Comparison of ENCODE assay signal across 23 mouse cellular contexts in the genomic region with DNA sequence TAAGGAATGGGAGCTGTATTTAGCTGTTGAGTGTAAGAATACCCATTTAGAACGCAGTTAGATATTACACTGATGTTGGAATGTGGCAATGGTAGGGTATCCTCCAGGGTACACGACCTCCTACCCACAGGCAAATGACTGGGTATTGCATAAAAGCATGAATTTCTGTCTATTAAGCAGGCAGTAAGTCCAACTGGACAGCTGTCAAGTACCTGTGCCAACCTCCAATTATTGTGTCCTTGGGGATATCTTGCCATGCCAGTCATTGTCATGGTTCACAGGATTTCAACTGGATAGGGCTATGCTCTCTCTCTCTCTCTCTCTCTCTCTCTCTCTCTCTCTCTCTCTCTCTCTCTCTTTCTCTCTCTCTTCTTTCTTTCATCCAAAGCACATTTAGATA. TPM values are rescaled to one million over a fixed set of nuclear protein-coding genes. Genes with fewer than 3 reads are reported as not detected.
DNase-seq lines count a peak whose midpoint lies in the region; ATAC-seq and TF ChIP-seq lines count a peak whose summit lies in the region.
"Had no signal": no experiment of that assay in that cellular context is flagged by ENCODE, and none has a peak within 500 bp of the region (broad histone marks: within the 10 kb centered on the region; RNA-seq: fewer than 3 reads in every experiment).

No protein-coding gene starts in this region.

- H3K9ac ChIP-seq in kidney, embryonic 14.5 days (ENCODE audit: low read depth, low read length), result no peak overlapping the region
- H3K9ac ChIP-seq: embryonic facial prominence, embryonic 15.5 days; forebrain, embryonic 15.5 days; limb, embryonic 12.5 days; liver, embryonic 12.5 days; midbrain, embryonic 12.5 days had no signal

- DNase-seq in cerebellum, postnatal 10 days, result peak; percentile 76 to 80
- no peak for DNase-seq in cerebellum, adult 11-12 months
- peak; percentile 49 to 67 for DNase-seq in kidney, adult 8-10 months
- DNase-seq in Patski (ENCODE audit: low read depth, low spot score), result no peak
- peak; percentile 49 to 58 for DNase-seq in kidney, postnatal 36 days
- DNase-seq in gastrocnemius, adult 8-10 months (ENCODE audit: low spot score in 2 of 2), result no peak
- DNase-seq: cerebellum, adult 18-20 months; gastrocnemius, postnatal 10 days; heart, adult 11 months; lung, adult 2 months; lung, postnatal 14 days; thymus, adult 18-20 months; thymus, postnatal 36 days had no signal

- H3K36me3 ChIP-seq in kidney, embryonic 14.5 days (ENCODE audit: control insufficient read depth, insufficient read depth, low read length), result no peaks in the 10 kb centered on the region
- H3K36me3 ChIP-seq: embryonic facial prominence, embryonic 15.5 days; forebrain, embryonic 15.5 days; limb, embryonic 12.5 days; liver, embryonic 12.5 days; midbrain, embryonic 12.5 days had no signal

- in situ Hi-C loops in Patski (cut with MboI; ENCODE audit: low pct_unique_long_range_greater_than_20kb), result no loop called here

- WGBS in kidney, embryonic 14.5 days, result 86% methylated on average over 2 of the region's 2 CpGs

- H3K27ac ChIP-seq in kidney, embryonic 14.5 days (ENCODE audit: low read depth, low read length), result no peak overlapping the region
- H3K27ac ChIP-seq: embryonic facial prominence, embryonic 15.5 days; forebrain, embryonic 15.5 days; layer of hippocampus, adult 2 months; limb, embryonic 12.5 days; liver, embryonic 12.5 days; midbrain, embryonic 12.5 days had no signal

- POLR2A ChIA-PET in Patski (lab: Charles Lee), result interaction anchor here (0.9 kb wide), 1 partner anchor 40 kb away, joined by 3 read pairs; no protein-coding TSS in a partner anchor

- CTCF ChIA-PET in Patski (lab: Charles Lee), result interaction anchor here (1.0 to 1.6 kb wide), 3 partner anchors 9 to 15 kb away, joined by 3 to 6 read pairs (median 4); no protein-coding TSS in a partner anchor

- H3K4me2 ChIP-seq in kidney, embryonic 14.5 days (replicated peaks; ENCODE audit: low read depth, low read length), result no peak overlapping the region
- H3K4me2 ChIP-seq: embryonic facial prominence, embryonic 15.5 days; forebrain, embryonic 15.5 days; heart, embryonic 11.5 days; limb, embryonic 12.5 days; liver, embryonic 12.5 days; midbrain, embryonic 12.5 days had no signal

- H3K4me1 ChIP-seq in kidney, embryonic 14.5 days (ENCODE audit: control insufficient read depth, insufficient read depth, low read length), result no peaks in the 10 kb centered on the region
- H3K4me1 ChIP-seq: embryonic facial prominence, embryonic 15.5 days; forebrain, embryonic 15.5 days; limb, embryonic 12.5 days; liver, embryonic 12.5 days; midbrain, embryonic 12.5 days had no signal

- TF ChIP-seq CTCF in Patski (IDR thresholded peaks at IDR 0.05), result no peak

- H3K4me3 ChIP-seq in kidney, embryonic 14.5 days (ENCODE audit: low read length), result no peak overlapping the region
- H3K4me3 ChIP-seq: embryonic facial prominence, embryonic 15.5 days; forebrain, embryonic 15.5 days; layer of hippocampus, adult 2 months; limb, embryonic 12.5 days; liver, embryonic 12.5 days; midbrain, embryonic 12.5 days had no signal

- no peaks in the 10 kb centered on the region for H3K9me3 ChIP-seq in kidney, embryonic 14.5 days (ENCODE audit: control insufficient read depth, low read length)
- H3K9me3 ChIP-seq: embryonic facial prominence, embryonic 15.5 days; forebrain, embryonic 15.5 days; limb, embryonic 12.5 days; liver, embryonic 12.5 days; midbrain, embryonic 12.5 days had no signal

- ATAC-seq in kidney, embryonic 14.5 days (ENCODE audit: low FRiP score, low TSS enrichment), result no peak
- peak; percentile 31 for ATAC-seq in Patski
- ATAC-seq: forebrain, embryonic 15.5 days; hindbrain, embryonic 16.5 days; intestine, embryonic 16.5 days; liver, embryonic 12.5 days had no signal

- no peaks in the 10 kb centered on the region for H3K27me3 ChIP-seq in kidney, embryonic 14.5 days (ENCODE audit: control insufficient read depth, insufficient read depth, low read length)
- H3K27me3 ChIP-seq in Patski, result no peaks in the 10 kb centered on the region
- H3K27me3 ChIP-seq: embryonic facial prominence, embryonic 15.5 days; forebrain, embryonic 15.5 days; limb, embryonic 12.5 days; liver, embryonic 12.5 days; midbrain, embryonic 12.5 days had no signal

RNA-seq across cellular contexts. Expression of gene Arap2, which starts 40.4 kb away (rescaled TPM):
- polyA plus RNA-seq in kidney, embryonic 14.5 days (2014; fragmentation: Nextera tagmentation; extraction: Ambion mirVana), result 2.0 and 3.6 TPM in 2 replicates
- polyA plus RNA-seq in Patski (2021), result 15.6 TPM
- total RNA-seq in gastrocnemius, adult 8-10 months (2022), result 1 to 10 TPM in 1 of 4 experiments, under 1 TPM in 3; 0.67 to 1.5 (median 0.77) TPM

Comparison
In these comparisons a context has a peak if more than half of its experiments do, and no peak if none do; other contexts are left out.
1. DNase-seq: peak in cerebellum, postnatal 10 days (2 of 2), kidney, adult 8-10 months (2 of 2) and kidney, postnatal 36 days (2 of 2); none in cerebellum, adult 11-12 months (single experiment), Patski (single experiment) and gastrocnemius, adult 8-10 months (0 of 2).